Mouse (Mus musculus): ENCODE measurements around the gene S1pr1. TPM values are rescaled to one million over a fixed set of nuclear protein-coding genes. Genes with fewer than 3 reads are reported as not detected.

S1pr1 gene
- polyA plus RNA-seq, 1 experiment from 2014 or later, result 58.6 TPM

GRCm38 (mm10) chr3:115674665-115675064 lies 40.2 kb downstream of the S1pr1 start:
- Histone ChIP-seq H3K36me3 (ENCODE audit: inconsistent target) (no peaks in the 10 kb centered on the region), H3K4me3 (ENCODE audit: inconsistent target) (no peak overlapping the region), H3K79me2 (ENCODE audit: inconsistent target) (no peaks in the 10 kb centered on the region), H3K27ac (no peak overlapping the region)
- 100% methylated on average over 5 of the region's 5 CpGs for WGBS (ENCODE audit: missing documents)

DNA sequence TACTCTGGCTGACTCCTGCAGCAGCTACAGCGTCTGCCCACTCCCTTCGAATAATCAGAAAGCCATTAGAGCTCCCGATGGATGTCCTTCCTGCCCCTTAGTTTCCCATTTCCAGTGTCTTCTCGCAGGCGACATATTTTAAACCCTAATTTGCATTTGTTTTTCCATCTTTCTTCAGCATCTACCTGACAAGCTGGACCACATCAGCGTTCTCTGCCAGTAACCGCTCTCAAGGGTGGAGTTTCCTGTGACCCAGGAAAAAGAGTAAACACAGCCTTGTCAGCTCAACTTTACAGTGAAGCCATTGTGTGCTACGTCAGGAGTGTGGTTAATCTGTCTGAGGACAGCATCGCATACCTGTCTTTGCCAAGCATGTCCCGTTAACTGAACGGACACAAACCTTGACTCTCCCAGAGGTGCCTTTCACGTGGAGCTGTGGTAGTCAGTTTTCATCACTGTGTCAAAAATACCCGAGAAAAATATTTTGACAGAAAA lies 41.2 kb downstream of the S1pr1 start:
- Histone ChIP-seq H3K27ac (no peak overlapping the region), H3K4me3 (ENCODE audit: inconsistent target) (no peak overlapping the region), H3K79me2 (ENCODE audit: inconsistent target) (no peaks in the 10 kb centered on the region), H3K36me3 (ENCODE audit: inconsistent target) (no peaks in the 10 kb centered on the region)
- 66% methylated on average over 13 of the region's 13 CpGs for WGBS (ENCODE audit: missing documents)

GRCm38 (mm10) chr3:115672965-115673662 lies 41.8 kb downstream of the S1pr1 start:
- no peak overlapping the region for H3K27ac ChIP-seq
- 16% methylated on average over 9 of the region's 9 CpGs for WGBS (ENCODE audit: missing documents)

GRCm38 (mm10) chr3:115669230-115669629 lies 45.6 kb downstream of the S1pr1 start:
- H3K79me2 ChIP-seq (ENCODE audit: inconsistent target), result no peaks in the 10 kb centered on the region
- no peaks in the 10 kb centered on the region for H3K36me3 ChIP-seq (ENCODE audit: inconsistent target)
- H3K4me3 ChIP-seq (ENCODE audit: inconsistent target), result no peak overlapping the region
- no peak overlapping the region for H3K27ac ChIP-seq
- 64% methylated on average over 1 of the region's 1 CpGs for WGBS (ENCODE audit: missing documents)

More at GRCm38 (mm10) chr3:115672965-115673662, 41.8 kb downstream of the S1pr1 start:
- H3K36me3 ChIP-seq (ENCODE audit: inconsistent target), result no peaks in the 10 kb centered on the region
- no peak overlapping the region for H3K4me3 ChIP-seq (ENCODE audit: inconsistent target)
- H3K79me2 ChIP-seq (ENCODE audit: inconsistent target), result no peaks in the 10 kb centered on the region

DNA sequence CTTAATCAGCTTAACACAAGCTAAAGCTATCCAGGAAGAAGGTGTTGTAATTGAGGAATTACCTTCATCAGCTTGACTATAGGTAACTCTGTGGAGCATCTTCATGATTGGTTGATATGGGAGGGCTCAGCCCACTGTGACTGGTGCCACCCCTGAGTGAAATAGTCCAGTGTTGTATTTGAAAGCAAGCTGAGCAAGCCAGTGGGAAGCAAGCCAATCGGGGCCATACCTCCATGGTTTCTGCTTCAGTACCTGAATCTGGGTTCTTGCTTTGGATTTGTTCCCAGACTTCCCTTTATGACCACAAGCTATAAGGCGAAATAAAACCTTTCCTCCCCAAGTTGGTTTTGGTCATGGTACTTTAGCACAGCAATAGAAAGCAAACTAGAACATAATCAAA lies 47.7 kb downstream of the S1pr1 start:
- H3K4me3 ChIP-seq (ENCODE audit: inconsistent target), result no peak overlapping the region
- no peak overlapping the region for H3K27ac ChIP-seq
- 86% methylated on average over 2 of the region's 2 CpGs for WGBS (ENCODE audit: missing documents)
- no peaks in the 10 kb centered on the region for H3K79me2 ChIP-seq (ENCODE audit: inconsistent target)
- no peaks in the 10 kb centered on the region for H3K36me3 ChIP-seq (ENCODE audit: inconsistent target)

DNA sequence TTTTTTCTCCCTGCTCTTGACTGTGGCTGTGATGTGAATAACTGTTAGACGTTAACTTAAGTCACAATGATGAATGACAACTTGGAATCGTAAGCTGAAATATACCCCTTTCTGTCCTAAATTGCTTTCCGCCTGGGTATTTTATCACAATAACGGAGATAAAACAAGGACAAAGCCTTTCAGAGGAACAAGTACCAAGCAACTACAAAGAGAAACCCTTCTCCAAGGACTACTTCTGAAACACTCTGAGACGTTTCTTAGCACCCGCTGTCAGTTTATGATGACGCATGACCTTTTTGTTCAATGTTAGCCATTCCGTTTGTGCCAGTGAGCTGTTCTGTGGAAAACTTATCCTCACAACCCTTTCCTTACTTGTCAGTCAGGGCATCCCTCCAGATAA lies 48.3 kb downstream of the S1pr1 start:
- Histone ChIP-seq H3K36me3 (ENCODE audit: inconsistent target) (no peaks in the 10 kb centered on the region), H3K27ac (no peak overlapping the region), H3K79me2 (ENCODE audit: inconsistent target) (no peaks in the 10 kb centered on the region), H3K4me3 (ENCODE audit: inconsistent target) (no peak overlapping the region)
- WGBS (ENCODE audit: missing documents), result 98% methylated on average over 7 of the region's 8 CpGs

DNA sequence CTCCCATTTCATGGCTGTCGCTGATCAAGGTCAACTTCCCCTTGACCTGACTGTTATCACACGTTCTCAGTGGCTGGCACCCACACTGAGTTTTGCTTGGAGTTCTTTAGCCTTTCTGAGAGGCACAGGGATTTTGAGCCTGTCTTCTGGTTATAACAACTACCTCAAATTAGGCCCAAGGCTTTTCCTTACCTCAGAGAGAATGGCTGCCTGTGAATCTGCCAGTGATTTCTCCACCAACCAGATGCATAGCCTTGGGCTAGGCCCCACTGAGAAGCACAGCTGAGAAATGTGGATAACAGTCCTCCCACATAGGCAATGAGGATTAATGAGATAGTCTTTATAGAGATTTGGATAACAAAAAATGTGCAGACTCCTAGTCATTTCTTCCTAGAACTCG lies 50.4 kb downstream of the S1pr1 start:
- no peak overlapping the region for H3K4me3 ChIP-seq (ENCODE audit: inconsistent target)
- H3K27ac ChIP-seq, result no peak overlapping the region
- 87% methylated on average over 3 of the region's 3 CpGs for WGBS (ENCODE audit: missing documents)
- no peaks in the 10 kb centered on the region for H3K79me2 ChIP-seq (ENCODE audit: inconsistent target)
- H3K36me3 ChIP-seq (ENCODE audit: inconsistent target), result no peaks in the 10 kb centered on the region

- Histone ChIP-seq H3K27ac (no peak overlapping the region), H3K79me2 (ENCODE audit: inconsistent target) (no peaks in the 10 kb centered on the region), H3K4me3 (ENCODE audit: inconsistent target) (no peak overlapping the region), H3K36me3 (ENCODE audit: inconsistent target) (no peaks in the 10 kb centered on the region)
- WGBS (ENCODE audit: missing documents), result 62% methylated on average over 9 of the region's 9 CpGs
These were observed 54.0 kb downstream of the S1pr1 start for GRCm38 (mm10) chr3:115660701-115661460.

Other genes with a start within 250 kb of the S1pr1 start
- gene Dph5, start 172.8 kb upstream of the S1pr1 start, polyA plus RNA-seq (2018), result 7.9 to 18.8 TPM (median 12.9 TPM) in 3 replicates